ENCODE assay signal across 27 mouse cellular contexts in genomic region chr2:146986429-146986828, GRCm38 (mm10). TPM values are rescaled to one million over a fixed set of nuclear protein-coding genes. Genes with fewer than 3 reads are reported as not detected.
DNase-seq lines count a peak whose midpoint lies in the region; ATAC-seq and TF ChIP-seq lines count a peak whose summit lies in the region.
"Had no signal": no experiment of that assay in that cellular context is flagged by ENCODE, and none has a peak within 500 bp of the region (broad histone marks: within the 10 kb centered on the region; RNA-seq: fewer than 3 reads in every experiment).

No protein-coding gene starts in this region.

- no peak overlapping the region for H3K9ac ChIP-seq in heart, embryonic 13.5 days
- no peak overlapping the region for H3K9ac ChIP-seq in lung, embryonic 14.5 days
- H3K9ac ChIP-seq in lung, postnatal 0 days (replicated peaks; ENCODE audit: low read depth), result no peak overlapping the region
- H3K9ac ChIP-seq: embryonic facial prominence, embryonic 13.5 days; forebrain, embryonic 12.5 days; forebrain, embryonic 15.5 days; hindbrain, embryonic 13.5 days; intestine, embryonic 15.5 days had no signal

- 0 out of 2 replicates have a peak, but pooled peaks cover 4% of the 10 kb centered on the region for H3K9me3 ChIP-seq in heart, embryonic 13.5 days
- no peaks in the 10 kb centered on the region for H3K9me3 ChIP-seq in lung, embryonic 14.5 days (ENCODE audit: low read depth, low read length)
- no peaks in the 10 kb centered on the region for H3K9me3 ChIP-seq in lung, postnatal 0 days (ENCODE audit: low read length)
- H3K9me3 ChIP-seq: embryonic facial prominence, embryonic 10.5 days; embryonic facial prominence, embryonic 13.5 days; forebrain, embryonic 12.5 days; forebrain, embryonic 15.5 days; hindbrain, embryonic 10.5 days; hindbrain, embryonic 13.5 days; intestine, embryonic 15.5 days had no signal

- no peak overlapping the region for H3K4me2 ChIP-seq in heart, embryonic 13.5 days
- no peak overlapping the region for H3K4me2 ChIP-seq in lung, embryonic 14.5 days
- no peak overlapping the region for H3K4me2 ChIP-seq in lung, postnatal 0 days (replicated peaks; ENCODE audit: low read depth, low read length)
- H3K4me2 ChIP-seq: embryonic facial prominence, embryonic 13.5 days; forebrain, embryonic 12.5 days; forebrain, embryonic 15.5 days; hindbrain, embryonic 13.5 days; intestine, embryonic 15.5 days had no signal

- no peak for ATAC-seq in heart, embryonic 13.5 days (ENCODE audit: extremely low read depth, insufficient number of reproducible peaks, low FRiP score, low TSS enrichment)
- ATAC-seq in lung, embryonic 14.5 days (ENCODE audit: insufficient read depth), result no peak
- no peak for ATAC-seq in lung, postnatal 0 days
- ATAC-seq: forebrain, embryonic 15.5 days; hindbrain, embryonic 16.5 days; intestine, embryonic 15.5 days; Patski had no signal

- TF ChIP-seq CTCF in lung, embryonic 14.5 days (IDR thresholded peaks at IDR 0.05; ENCODE audit: low read depth), result no peak
- no peak for TF ChIP-seq CTCF in lung, postnatal 0 days (IDR thresholded peaks at IDR 0.05)

- no peak overlapping the region for H3K4me3 ChIP-seq in heart, embryonic 13.5 days
- no peak overlapping the region for H3K4me3 ChIP-seq in lung, embryonic 14.5 days (ENCODE audit: low read depth, low read length)
- H3K4me3 ChIP-seq in lung, postnatal 0 days (ENCODE audit: low read depth, low read length), result no peak overlapping the region
- H3K4me3 ChIP-seq: embryonic facial prominence, embryonic 10.5 days; embryonic facial prominence, embryonic 13.5 days; erythroblast, embryonic 14.5 days; forebrain, embryonic 12.5 days; forebrain, embryonic 15.5 days; hindbrain, embryonic 10.5 days; hindbrain, embryonic 13.5 days; intestine, embryonic 15.5 days had no signal

- no peaks in the 10 kb centered on the region for H3K36me3 ChIP-seq in heart, embryonic 13.5 days
- no peaks in the 10 kb centered on the region for H3K36me3 ChIP-seq in lung, embryonic 14.5 days (ENCODE audit: insufficient read depth)
- H3K36me3 ChIP-seq in lung, postnatal 0 days (ENCODE audit: insufficient read depth, low read length), result no peaks in the 10 kb centered on the region
- H3K36me3 ChIP-seq: embryonic facial prominence, embryonic 10.5 days; embryonic facial prominence, embryonic 13.5 days; forebrain, embryonic 12.5 days; forebrain, embryonic 15.5 days; hindbrain, embryonic 10.5 days; hindbrain, embryonic 13.5 days; intestine, embryonic 15.5 days had no signal

- peaks cover 16% of the 10 kb centered on the region for H3K4me1 ChIP-seq in heart, embryonic 13.5 days
- no peaks in the 10 kb centered on the region for H3K4me1 ChIP-seq in lung, embryonic 14.5 days (ENCODE audit: insufficient read depth)
- H3K4me1 ChIP-seq in lung, postnatal 0 days (ENCODE audit: insufficient read depth, low read depth, low read length), result no peaks in the 10 kb centered on the region
- H3K4me1 ChIP-seq: embryonic facial prominence, embryonic 10.5 days; embryonic facial prominence, embryonic 13.5 days; forebrain, embryonic 15.5 days; hindbrain, embryonic 10.5 days; hindbrain, embryonic 13.5 days; intestine, embryonic 15.5 days had no signal

- H3K27ac ChIP-seq in heart, embryonic 13.5 days (replicated peaks), result peak overlapping the region; percentile 52
- H3K27ac ChIP-seq in lung, embryonic 14.5 days (ENCODE audit: low read depth), result no peak overlapping the region
- H3K27ac ChIP-seq in lung, postnatal 0 days (ENCODE audit: low read length), result no peak overlapping the region
- H3K27ac ChIP-seq: embryonic facial prominence, embryonic 10.5 days; embryonic facial prominence, embryonic 13.5 days; forebrain, embryonic 12.5 days; forebrain, embryonic 15.5 days; hindbrain, embryonic 10.5 days; hindbrain, embryonic 13.5 days; intestine, embryonic 15.5 days had no signal

- no peaks in the 10 kb centered on the region for H3K27me3 ChIP-seq in heart, embryonic 13.5 days (replicated peaks)
- H3K27me3 ChIP-seq in lung, embryonic 14.5 days (ENCODE audit: insufficient read depth, low read length), result no peaks in the 10 kb centered on the region
- H3K27me3 ChIP-seq in lung, postnatal 0 days (replicated peaks; ENCODE audit: insufficient read depth, low read length), result no peaks in the 10 kb centered on the region
- H3K27me3 ChIP-seq: embryonic facial prominence, embryonic 13.5 days; forebrain, embryonic 12.5 days; forebrain, embryonic 15.5 days; hindbrain, embryonic 13.5 days; intestine, embryonic 15.5 days had no signal

- no peak for TF ChIP-seq EP300 in lung, postnatal 0 days (IDR thresholded peaks at IDR 0.05)

- DNase-seq in heart, adult 11 months, result peak; percentile 51
- no peak for DNase-seq in heart, adult 9 months (ENCODE audit: low spot score in 2 of 2)
- DNase-seq in heart, adult 18-20 months, result no peak
- peak; percentile 20 for DNase-seq in lung, embryonic 14.5 days
- no peak for DNase-seq in lung, postnatal 0 days (ENCODE audit: low spot score)
- DNase-seq in embryo, embryonic 10 days (ENCODE audit: low spot score), result no peak
- DNase-seq: adrenal gland, postnatal 10 days; adrenal gland, postnatal 36 days; cerebellum, adult 11 months; cerebellum, adult 2 months; cerebellum, adult 9-11 months; cerebellum, postnatal 25 days; embryo, embryonic 11 days; gastrocnemius, postnatal 25 days; heart, postnatal 10 days; kidney, adult 11 months had no signal

RNA-seq across cellular contexts. Expression of gene Xrn2, which starts 26.4 kb away (rescaled TPM):
- 48.0 and 50.6 TPM in 2 replicates for polyA plus RNA-seq in heart, embryonic 13.5 days (2015; fragmentation: Nextera tagmentation; extraction: Ambion mirVana)
- total RNA-seq in heart, adult 18-20 months (2021), result 10 to 100 TPM; 22.4 to 29.9 TPM
- 103 and 104 TPM in 2 replicates for polyA plus RNA-seq in lung, embryonic 14.5 days (2014; fragmentation: Nextera tagmentation; extraction: Ambion mirVana)
- polyA plus RNA-seq in lung, postnatal 0 days (2015; fragmentation: Nextera tagmentation; extraction: Ambion mirVana), result 60.8 and 62.3 TPM in 2 replicates

Comparison
In these comparisons a context has a peak if more than half of its experiments do, and no peak if none do; other contexts are left out.
1. DNase-seq: peak in heart, adult 11 months (single experiment) and lung, embryonic 14.5 days (single experiment); none in heart, adult 9 months (0 of 2), heart, adult 18-20 months (0 of 2), lung, postnatal 0 days (single experiment) and embryo, embryonic 10 days (single experiment).